Mouse (Mus musculus): Measurements from ENCODE around the gene Cdip1. TPM values are rescaled to one million over a fixed set of nuclear protein-coding genes. Genes with fewer than 3 reads are reported as not detected.
A peak's percentile ranks its signal among the peaks of the same experiment; 100 is the strongest.

The Cdip1 gene
- total and polyA plus RNA-seq, 3 experiments = 22.2 to 28.0 (median 22.3) TPM

DNA sequence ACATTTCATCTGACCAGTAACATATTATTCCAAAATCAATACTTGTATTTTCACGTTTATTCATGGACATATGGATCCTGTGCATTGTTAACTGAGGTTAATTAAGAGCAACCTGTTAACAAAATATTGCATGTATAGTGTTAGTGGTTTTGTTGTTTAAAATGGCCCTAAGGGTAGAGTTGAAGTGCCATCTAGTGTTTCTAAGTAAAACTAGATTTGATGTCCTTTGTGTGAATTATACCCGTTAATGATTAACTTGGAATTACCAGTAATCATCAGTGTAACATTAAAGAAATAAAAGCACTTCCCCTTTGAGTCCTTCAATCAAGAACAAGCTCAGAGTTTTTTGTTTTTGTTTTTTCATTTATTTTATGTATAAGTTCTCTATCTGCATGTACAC is 1.2 kb upstream of the Cdip1 start:
- H3K27me3 ChIP-seq (replicated peaks) = no peaks in the 10 kb centered on the region
- dilution Hi-C loops (cut with MboI; ENCODE audit: extremely low pct_ligation_motif_present, extremely low pct_unique_long_range_greater_than_20kb, low sequenced_read_pairs) = no loop called here
- in situ Hi-C loops (cut with MboI; ENCODE audit: low pct_ligation_motif_present, low pct_unique_long_range_greater_than_20kb, low sequenced_read_pairs) = no loop called here
- H3K79me2 ChIP-seq (replicated peaks; ENCODE audit: control insufficient read depth, extremely low read depth, insufficient read depth, poor library complexity, severe bottlenecking) = peaks cover 20% of the 10 kb centered on the region
- H3K27ac ChIP-seq (ENCODE audit: insufficient read depth, low read depth) = no peak overlapping the region
- H3K9me3 ChIP-seq (replicated peaks; ENCODE audit: low read length) = no peaks in the 10 kb centered on the region
- H3K4me3 ChIP-seq (replicated peaks in 1 of 3; ENCODE audit: low read depth in 2 of 3, low read length in 2 of 3, poor library complexity in 1 of 3) = no peak overlapping the region
- H3K4me1 ChIP-seq (ENCODE audit: control insufficient read depth in 1 of 2, insufficient read depth in 2 of 2) = peaks cover 6 to 31% of the 10 kb centered on the region in 2 experiments
- no peak overlapping the region for H3K9ac ChIP-seq (ENCODE audit: insufficient read depth, low read depth)
- peak; percentile 33 for DNase-seq (ENCODE audit: extremely low read depth)
- no peak for TF ChIP-seq IRF4 (IDR thresholded peaks at IDR 0.05; ENCODE audit: low read depth, low read length)
- no peak; the same call in 1 of the 2 replicates for TF ChIP-seq JUND (conservative IDR thresholded peaks at IDR 0.05; ENCODE audit: low read depth, low read length)
- no peak for TF ChIP-seq TCF12 (IDR thresholded peaks at IDR 0.05; ENCODE audit: low read depth, low read length)
- no peak for TF ChIP-seq NELFE (IDR thresholded peaks at IDR 0.05; ENCODE audit: low read depth, low read length)
- TF ChIP-seq SMC3 (IDR thresholded peaks at IDR 0.05; ENCODE audit: low read depth, low read length) = peak; percentile 65
- peak; percentile 21 to 80; a peak in 3 of 4 replicates for TF ChIP-seq CTCF (conservative IDR thresholded peaks at IDR 0.05 in 1 of 2, IDR thresholded peaks at IDR 0.05 in 1 of 2; ENCODE audit: low read depth in 2 of 2, low read length in 2 of 2)
- peak; percentile 94 for TF ChIP-seq RAD21 (IDR thresholded peaks at IDR 0.05; ENCODE audit: low read depth, low read length)
- TF ChIP-seq SIN3A (IDR thresholded peaks at IDR 0.05; ENCODE audit: low read length) = no peak; the same call in 1 of the 2 replicates
- no peak for TF ChIP-seq MYC (IDR thresholded peaks at IDR 0.05; ENCODE audit: low read depth, low read length)
- TF ChIP-seq UBTF (IDR thresholded peaks at IDR 0.05; ENCODE audit: low read depth, low read length) = no peak
- TF ChIP-seq ZC3H11A (IDR thresholded peaks at IDR 0.05; ENCODE audit: low read depth, low read length) = peak; percentile 27; the same call in 1 of the 2 replicates
- TF ChIP-seq USF2 (conservative IDR thresholded peaks at IDR 0.05; ENCODE audit: low read depth, low read length) = no peak
- H3K36me3 ChIP-seq (replicated peaks in 1 of 2; ENCODE audit: control insufficient read depth in 1 of 2, insufficient read depth in 1 of 2, low read length in 1 of 2) = peaks cover 0 to 11% of the 10 kb centered on the region in 2 experiments
- H3K4me2 ChIP-seq (ENCODE audit: insufficient read depth, low read depth, poor library complexity, severe bottlenecking) = no peak overlapping the region

DNA sequence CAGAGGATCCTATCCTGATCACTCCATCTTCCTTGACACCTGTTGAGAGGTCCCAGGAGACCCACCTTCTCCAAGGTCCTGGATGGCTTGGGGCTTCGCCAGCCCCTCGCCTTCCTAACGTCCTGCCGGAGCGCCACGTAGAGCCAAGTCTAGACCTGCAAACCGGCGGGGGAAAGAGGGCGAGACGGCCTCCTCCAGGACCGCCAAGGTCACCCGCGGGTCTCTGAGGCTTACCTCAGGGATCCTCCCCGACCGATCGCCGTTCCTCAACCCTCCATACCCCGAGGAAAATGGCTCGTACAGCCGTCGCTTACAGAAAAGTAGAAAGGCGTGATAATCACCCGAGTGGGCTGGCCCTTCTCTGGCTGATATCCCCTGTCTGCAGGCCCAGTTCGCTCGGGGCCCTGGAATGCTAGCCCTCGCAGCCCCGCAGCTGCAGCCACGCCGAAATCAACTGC is 752 bp downstream of the Cdip1 start:
- no peaks in the 10 kb centered on the region for H3K9me3 ChIP-seq (replicated peaks; ENCODE audit: low read length)
- peak; percentile 28 for DNase-seq (ENCODE audit: extremely low read depth)
- H3K9ac ChIP-seq (ENCODE audit: insufficient read depth, low read depth) = peak overlapping the region; percentile 61
- H3K79me2 ChIP-seq (replicated peaks; ENCODE audit: control insufficient read depth, extremely low read depth, insufficient read depth, poor library complexity, severe bottlenecking) = peaks cover 27% of the 10 kb centered on the region
- in situ Hi-C loops (cut with MboI; ENCODE audit: low pct_ligation_motif_present, low pct_unique_long_range_greater_than_20kb, low sequenced_read_pairs) (no loop called here), dilution Hi-C loops (cut with MboI; ENCODE audit: extremely low pct_ligation_motif_present, extremely low pct_unique_long_range_greater_than_20kb, low sequenced_read_pairs) (no loop called here)
- H3K4me3 ChIP-seq (replicated peaks in 1 of 3; ENCODE audit: low read depth in 2 of 3, low read length in 2 of 3, poor library complexity in 1 of 3) = peak overlapping the region; percentile 65 to 76 (median 69)
- no peak for TF ChIP-seq SMC3 (IDR thresholded peaks at IDR 0.05; ENCODE audit: low read depth, low read length)
- TF ChIP-seq USF2 (conservative IDR thresholded peaks at IDR 0.05; ENCODE audit: low read depth, low read length) = no peak
- TF ChIP-seq E2F4 (IDR thresholded peaks at IDR 0.05; ENCODE audit: insufficient replicate concordance, low read depth, low read length) = no peak
- no peak for TF ChIP-seq MYC (IDR thresholded peaks at IDR 0.05; ENCODE audit: low read depth, low read length)
- H3K27me3 ChIP-seq (replicated peaks) = no peaks in the 10 kb centered on the region
- peak overlapping the region; percentile 2; the same call in 1 of the 2 replicates for H3K27ac ChIP-seq (ENCODE audit: insufficient read depth, low read depth)
- H3K4me2 ChIP-seq (ENCODE audit: insufficient read depth, low read depth, poor library complexity, severe bottlenecking) = peak overlapping the region; percentile 100
- H3K36me3 ChIP-seq (replicated peaks in 1 of 2; ENCODE audit: control insufficient read depth in 1 of 2, insufficient read depth in 1 of 2, low read length in 1 of 2) = peaks cover 2 to 23% of the 10 kb centered on the region in 2 experiments
- peaks cover 6 to 35% of the 10 kb centered on the region in 2 experiments for H3K4me1 ChIP-seq (ENCODE audit: control insufficient read depth in 1 of 2, insufficient read depth in 2 of 2)

Data from CH12.LX (cell line).